Mouse (Mus musculus): ENCODE data around the gene Gnat1. TPM values are rescaled to one million over a fixed set of nuclear protein-coding genes. Genes with fewer than 3 reads are reported as not detected.

The Gnat1 gene
- total RNA-seq, 2 experiments from 2014 or later: not detected

- DNase-seq: no peak
These were observed 4.7 kb downstream of the Gnat1 start for GRCm38 (mm10) chr9:107674609-107675429.

GRCm38 (mm10) chr9:107670259-107670658 is 9.3 kb downstream of the Gnat1 start:
- DNase-seq: peak; percentile 78 to 86

GRCm38 (mm10) chr9:107669480-107669945 is 10.0 kb downstream of the Gnat1 start, which contains the start of gene Slc38a3:
TSS of gene Slc38a3 (minus strand) at chr9:107669530.
- no peak for DNase-seq

- DNase-seq: no peak
These were observed 10.6 kb downstream of the Gnat1 start for GRCm38 (mm10) chr9:107668916-107669315.

DNA sequence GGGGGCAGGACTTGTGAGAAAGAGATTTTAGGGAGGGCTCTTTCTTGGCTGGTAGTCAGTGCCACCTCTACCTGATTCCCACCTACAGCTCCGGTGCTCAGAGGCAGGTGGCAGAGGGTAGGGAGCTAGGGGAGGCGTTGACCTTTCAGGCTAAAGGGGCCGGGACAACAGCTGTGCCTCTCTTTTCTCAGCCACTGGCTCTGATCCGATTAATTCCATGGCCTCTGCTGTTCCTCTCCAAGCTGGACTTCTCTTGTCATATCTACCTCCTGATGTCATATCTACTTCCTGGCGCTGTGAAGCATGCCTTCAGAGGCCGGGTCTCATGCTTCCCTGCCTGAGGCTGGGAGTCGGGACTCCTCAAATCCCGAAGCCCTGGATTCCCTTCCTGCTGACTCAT is 11.5 kb downstream of the Gnat1 start:
- DNase-seq: no peak

- DNase-seq: peak; percentile 77 to 78
These were observed 12.3 kb downstream of the Gnat1 start for GRCm38 (mm10) chr9:107667219-107667618.

DNA sequence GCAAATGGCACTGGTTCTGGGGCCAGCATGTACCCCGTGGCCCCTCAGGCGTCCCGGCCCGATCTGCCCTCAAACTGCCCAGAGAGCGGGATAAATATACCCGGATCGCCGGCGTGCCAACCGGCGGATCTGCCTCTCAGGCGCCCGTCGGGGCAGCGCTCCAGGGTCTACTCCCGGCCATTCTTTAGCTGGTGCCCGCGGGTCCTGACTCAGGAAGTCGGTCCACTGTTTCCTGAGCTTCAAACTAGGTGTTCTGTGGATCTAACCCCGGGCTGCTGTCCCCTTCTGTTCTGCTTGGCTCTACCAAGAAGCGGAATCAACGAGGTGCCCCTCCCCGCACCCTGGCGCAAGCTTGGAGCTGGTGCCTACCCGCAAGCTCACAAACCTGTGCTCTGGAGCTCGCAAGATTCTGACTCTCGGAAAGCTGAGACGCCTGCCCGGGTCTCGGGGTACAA is 12.7 kb downstream of the Gnat1 start:
- DNase-seq: peak; percentile 49 to 57

DNA sequence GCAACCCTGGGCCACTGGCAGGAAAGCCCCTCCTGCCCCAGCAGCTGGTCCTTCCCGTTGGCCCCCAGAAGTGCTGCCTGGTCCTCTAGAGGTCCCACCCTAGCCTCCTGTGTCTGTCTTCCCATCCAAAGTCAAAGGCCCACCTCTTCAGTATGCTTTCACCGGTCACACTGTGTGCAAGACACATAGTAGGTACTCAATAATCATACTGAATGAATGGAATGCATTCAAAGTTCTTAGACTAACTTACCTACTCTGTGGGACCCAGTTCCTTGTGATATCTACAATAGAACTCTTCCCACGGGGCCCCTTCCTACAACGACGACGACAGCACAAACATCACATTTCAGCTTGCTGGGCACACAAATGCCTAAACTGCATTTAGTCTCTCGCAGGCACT is 14.2 kb downstream of the Gnat1 start:
- no peak for DNase-seq

- no peak for DNase-seq
These were observed 16.0 kb downstream of the Gnat1 start for GRCm38 (mm10) chr9:107663525-107663924.

- DNase-seq: no peak
These were observed 17.2 kb downstream of the Gnat1 start for GRCm38 (mm10) chr9:107662342-107662741.

DNA sequence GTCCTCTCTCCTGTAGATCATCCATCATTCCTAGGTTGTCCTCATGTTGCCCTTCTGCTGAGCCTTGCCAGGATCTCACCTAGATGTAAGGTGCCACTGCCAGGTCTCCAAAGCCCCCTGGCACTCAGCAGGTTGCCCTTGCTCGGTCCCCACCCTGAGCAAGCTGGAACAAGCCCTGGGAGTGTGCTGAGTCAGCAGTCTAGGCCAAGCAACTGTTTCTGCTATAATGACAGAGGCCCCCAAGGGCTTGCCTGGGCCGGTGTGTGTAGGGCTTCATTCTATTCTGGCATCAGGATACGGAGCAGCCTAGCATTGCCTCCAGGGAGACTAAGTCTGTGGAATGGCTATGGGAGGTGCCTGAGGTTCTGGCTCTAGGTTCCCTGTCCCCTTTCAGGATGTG is 18.7 kb downstream of the Gnat1 start:
- DNase-seq: no peak

DNA sequence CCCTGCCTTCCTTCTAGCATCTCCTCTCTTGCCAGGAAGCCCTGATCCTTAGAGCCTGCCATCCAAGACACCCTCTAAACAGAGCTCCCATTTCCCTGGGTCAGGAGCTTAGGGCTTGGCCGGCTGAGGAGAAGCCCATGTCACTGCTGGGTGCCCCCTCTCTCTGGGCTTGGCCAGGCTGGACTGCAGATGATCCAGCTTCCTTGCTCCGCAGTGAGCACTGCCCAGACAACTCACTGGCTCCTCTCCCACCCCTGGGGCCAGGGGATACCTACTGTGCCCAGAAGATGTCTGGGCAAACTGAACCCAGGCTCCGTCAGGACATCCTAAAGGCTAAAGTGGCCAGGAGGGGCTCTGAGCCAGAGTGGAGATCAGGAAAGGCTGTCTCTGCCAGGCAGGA is 19.6 kb downstream of the Gnat1 start:
- no peak for DNase-seq

DNA sequence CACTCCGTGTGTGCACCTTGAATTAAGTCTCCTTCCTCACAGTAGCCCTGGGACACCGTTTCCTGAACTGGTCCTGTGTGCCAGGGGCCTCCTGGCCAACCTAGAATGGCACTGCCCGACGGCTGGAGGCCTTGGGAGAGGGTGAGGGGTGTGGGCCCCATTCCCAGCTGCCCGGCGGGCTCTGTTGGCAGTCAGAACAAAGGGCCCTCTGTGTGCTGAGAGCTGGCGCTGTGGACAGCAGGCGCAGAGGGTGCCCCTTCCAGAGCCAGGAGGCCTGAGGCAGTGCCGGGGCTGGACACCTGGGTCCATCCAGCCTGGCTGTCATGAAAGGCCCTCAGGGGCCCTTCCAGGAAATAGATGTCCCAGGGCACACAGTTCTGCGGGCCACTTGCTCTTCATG is 20.0 kb downstream of the Gnat1 start:
- DNase-seq: no peak

DNA sequence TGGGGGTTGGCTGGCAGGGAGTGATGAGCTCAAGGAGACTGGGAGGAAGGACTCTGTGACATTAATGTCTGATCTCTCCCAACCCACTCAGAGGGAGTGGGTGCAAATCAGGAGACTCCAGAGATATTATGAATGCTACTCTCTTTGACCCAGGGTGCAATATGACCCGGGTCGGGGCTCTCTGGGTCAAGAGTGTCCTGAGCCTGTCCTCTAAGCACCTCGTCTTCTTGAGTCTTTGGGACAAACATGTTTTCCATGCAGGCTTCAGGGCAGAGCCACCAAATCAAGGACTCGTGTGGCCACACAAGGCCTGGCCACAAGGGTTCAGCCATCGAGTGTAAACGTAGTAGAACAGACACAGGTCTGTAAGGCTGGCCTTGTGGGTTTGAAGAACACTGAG is 21.4 kb downstream of the Gnat1 start:
- no peak for DNase-seq

DNA sequence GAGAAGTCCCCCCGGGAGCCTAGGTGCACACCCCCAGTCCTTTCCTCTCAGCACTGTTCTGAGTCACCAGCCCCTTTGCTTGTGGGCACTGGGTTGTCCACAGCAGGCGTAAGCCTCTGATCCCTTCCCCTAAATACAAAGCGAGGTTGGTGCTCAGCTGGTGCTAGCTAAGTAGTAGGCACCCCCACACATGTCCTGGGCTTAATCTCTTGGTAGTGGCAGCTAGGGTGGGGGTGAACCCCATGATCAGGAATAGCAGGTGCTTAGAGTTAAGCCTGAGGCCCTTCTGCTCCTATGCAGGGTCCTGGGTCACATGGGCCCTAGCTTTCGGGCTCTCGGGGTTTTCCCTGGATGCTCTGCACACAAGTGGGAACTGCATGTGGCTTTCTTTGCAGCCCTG is 22.4 kb downstream of the Gnat1 start:
- DNase-seq: no peak

- no peak for DNase-seq
These were observed 24.9 kb downstream of the Gnat1 start for GRCm38 (mm10) chr9:107654585-107654984.

- no peak for DNase-seq
These were observed 26.0 kb downstream of the Gnat1 start for GRCm38 (mm10) chr9:107653474-107653873.

- no peak for DNase-seq
These were observed 28.6 kb downstream of the Gnat1 start for GRCm38 (mm10) chr9:107650708-107651481.

DNA sequence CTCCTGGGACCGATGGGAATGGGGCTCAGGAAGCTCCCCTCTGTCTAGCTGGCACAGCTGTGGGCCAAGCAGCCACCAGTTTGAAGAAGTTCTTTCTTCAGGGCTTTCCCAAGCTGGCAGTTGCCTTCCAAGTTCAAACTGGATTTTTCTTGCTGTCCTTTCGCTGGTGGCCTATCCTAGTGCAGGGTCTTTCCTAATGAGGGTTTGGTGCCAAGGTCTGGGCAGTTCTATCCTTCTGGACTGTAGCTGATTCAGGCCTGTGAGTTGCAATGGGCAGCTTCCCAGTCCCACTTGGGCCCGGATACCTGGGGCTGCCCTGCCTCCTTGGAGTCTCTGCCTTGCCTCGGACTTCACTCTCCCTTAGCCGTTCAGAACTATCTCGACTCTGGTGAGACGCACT is 29.3 kb downstream of the Gnat1 start:
- no peak for DNase-seq

- no peak for DNase-seq
These were observed 30.7 kb downstream of the Gnat1 start for GRCm38 (mm10) chr9:107648767-107649166.

DNA sequence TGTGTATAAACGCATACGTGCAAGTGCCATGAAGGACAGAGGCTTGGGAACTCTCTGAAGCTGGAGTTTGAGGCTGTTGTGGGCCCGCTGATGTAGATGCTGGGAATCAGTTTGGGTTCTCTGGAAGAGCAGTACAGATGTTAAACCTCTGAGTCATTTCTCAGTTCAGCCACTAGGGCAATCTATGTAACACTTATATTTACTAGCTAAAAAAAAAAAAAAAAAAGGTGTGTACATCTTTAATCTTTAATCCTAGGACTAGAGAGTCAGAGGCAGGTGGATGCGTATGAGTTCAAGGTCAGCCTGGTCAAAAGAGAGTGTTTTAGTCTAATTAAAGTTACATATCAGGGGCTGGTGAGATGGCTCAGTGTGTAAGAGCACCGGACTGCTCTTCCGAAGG is 32.5 kb downstream of the Gnat1 start:
- no peak for DNase-seq

GRCm38 (mm10) chr9:107645577-107645976 is 33.9 kb downstream of the Gnat1 start:
- DNase-seq: peak; percentile 75 to 88

- DNase-seq: peak in 1 of 2 experiments; percentile 39
These were observed 34.4 kb downstream of the Gnat1 start for GRCm38 (mm10) chr9:107645153-107645510.
